Mouse (Mus musculus) kidney, embryonic 14.5 days (tissue): ENCODE measurements around the gene Sidt2. TPM values are rescaled to one million over a fixed set of nuclear protein-coding genes. Genes with fewer than 3 reads are reported as not detected.
A peak's percentile ranks its signal among the peaks of the same experiment; 100 is the strongest.

Experiments used
- ATAC-seq: fragments of 200-750 bp; cut with Nextera tagmentation; 2 replicates; pipeline ENCODE4 v1.8.0; 2017; ENCODE audit warnings: moderate number of reproducible peaks, mild to moderate bottlenecking, moderate TSS enrichment, moderate library complexity; ENCODE audit not compliant: low FRiP score, low TSS enrichment
- H3K27ac ChIP-seq: fragments of 300-500 bp; sonication (generic); 2 replicates; pipeline ENCODE4 v1.5.1; 2014; ENCODE audit warnings: low read depth, mild to moderate bottlenecking, low read length, moderate library complexity, mixed read lengths
- H3K27me3 ChIP-seq: fragments of 300-500 bp; sonication (generic); 2 replicates; pipeline ENCODE4 v1.6.1; 2014; ENCODE audit warnings: mild to moderate bottlenecking, low read length; ENCODE audit not compliant: control insufficient read depth, insufficient read depth
- H3K36me3 ChIP-seq: fragments of 300-500 bp; sonication (generic); 2 replicates; pipeline ENCODE4 v1.6.1; 2014; ENCODE audit warnings: low read length, mixed read lengths; ENCODE audit not compliant: control insufficient read depth, insufficient read depth
- H3K4me1 ChIP-seq: fragments of 300-500 bp; sonication (generic); 2 replicates; pipeline ENCODE4 v1.6.1; 2014; ENCODE audit warnings: low read length, mixed read lengths; ENCODE audit not compliant: control insufficient read depth, insufficient read depth
- H3K4me2 ChIP-seq: fragments of 300-500 bp; sonication (generic); replicated peaks from 2 replicates; pipeline ENCODE4 v1.6.1; 2014; ENCODE audit warnings: low read depth, mild to moderate bottlenecking, low read length
- H3K4me3 ChIP-seq: fragments of 300-500 bp; sonication (generic); 2 replicates; pipeline ENCODE4 v1.5.1; 2014; ENCODE audit warnings: mild to moderate bottlenecking, low read length
- H3K9ac ChIP-seq: fragments of 300-500 bp; sonication (generic); 2 replicates; pipeline ENCODE4 v1.6.1; 2014; ENCODE audit warnings: low read depth, mild to moderate bottlenecking, low read length, moderate library complexity
- H3K9me3 ChIP-seq: fragments of 300-500 bp; sonication (generic); 2 replicates; pipeline ENCODE4 v1.6.1; 2016; ENCODE audit warnings: low read length; ENCODE audit not compliant: control insufficient read depth
- WGBS: fragments of 180-500 bp; shearing (Covaris S2); extraction: QIAGEN DNeasy Blood & Tissue Kit; methylation state at CpG from one replicate; pipeline ENCODE4 v1.1.7; 2014; 5-methylcytosine and 5-hydroxymethylcytosine counted together
- polyA plus RNA-seq: library from polyadenylated mRNA; unstranded; fragments of >200 nt; fragmentation: Nextera tagmentation; extraction: Ambion mirVana; gene quantifications from 2 replicates; pipeline ENCODE4 v1.2.1, GENCODE M21; 2014

Sidt2 gene
- 26.8 and 42.3 TPM in 2 replicates for polyA plus RNA-seq

DNA sequence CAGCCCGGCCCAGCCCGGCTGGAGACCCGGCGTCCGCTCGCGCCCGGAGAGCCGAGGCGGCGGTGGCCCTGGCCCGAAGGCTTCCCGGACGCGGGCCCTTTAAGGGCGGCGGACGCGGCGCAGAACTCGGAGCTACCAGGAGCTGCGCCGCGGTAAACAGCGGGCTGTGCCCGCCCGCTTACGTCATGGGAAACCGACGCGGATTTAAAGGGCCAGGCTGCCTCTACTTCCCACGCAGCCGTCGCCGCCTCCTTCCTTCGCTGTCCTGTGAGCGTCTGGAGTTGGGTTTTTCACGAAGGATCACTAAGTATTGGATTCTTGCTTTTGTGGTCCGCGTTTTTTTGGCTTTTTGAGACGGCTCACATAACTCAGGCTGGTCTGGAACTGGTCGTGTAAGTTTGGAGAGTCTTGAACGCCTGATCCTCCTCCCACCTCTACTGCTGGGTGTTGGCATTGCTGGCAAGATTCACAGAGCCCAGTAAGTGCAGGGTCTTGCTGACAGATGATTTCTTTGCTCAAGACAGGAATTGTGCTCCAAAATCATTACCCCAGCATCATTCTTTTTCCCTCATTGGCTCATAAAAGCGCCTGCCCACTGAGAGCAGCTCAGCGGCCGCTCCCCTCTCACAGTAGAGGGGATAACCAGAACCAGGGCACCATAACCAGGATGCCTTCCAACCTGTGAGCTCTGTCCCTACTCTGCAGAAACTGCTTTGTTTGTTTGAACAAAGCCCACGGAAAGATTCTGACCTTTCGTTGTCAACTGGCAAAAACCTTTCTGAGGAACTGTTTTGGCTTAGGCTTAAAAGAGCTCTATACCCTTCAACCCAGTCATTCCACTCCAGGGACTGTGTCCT lies at the start of gene Sidt2:
TSS of gene Sidt2 (minus strand) at position 152 of the 857 bp plus-strand sequence.
- H3K27ac ChIP-seq = peak within 1 kb of the TSS; percentile 82
- peak within 1 kb of the TSS; percentile 86 for H3K4me3 ChIP-seq
- under 1% methylated on average over 48 of the region's 48 CpGs for WGBS
- H3K27me3 ChIP-seq = no peaks in the 10 kb centered on the region
- peak within 1 kb of the TSS; percentile 87 for H3K4me2 ChIP-seq
- H3K36me3 ChIP-seq = peaks cover 21% of the 10 kb centered on the region; the same call in 1 of the 2 replicates
- peak within 1 kb of the TSS; percentile 91 for H3K9ac ChIP-seq
- H3K4me1 ChIP-seq = peaks cover 12% of the 10 kb centered on the region; the same call in 1 of the 2 replicates
- H3K9me3 ChIP-seq = no peaks in the 10 kb centered on the region
- ATAC-seq = peak; percentile 94

DNA sequence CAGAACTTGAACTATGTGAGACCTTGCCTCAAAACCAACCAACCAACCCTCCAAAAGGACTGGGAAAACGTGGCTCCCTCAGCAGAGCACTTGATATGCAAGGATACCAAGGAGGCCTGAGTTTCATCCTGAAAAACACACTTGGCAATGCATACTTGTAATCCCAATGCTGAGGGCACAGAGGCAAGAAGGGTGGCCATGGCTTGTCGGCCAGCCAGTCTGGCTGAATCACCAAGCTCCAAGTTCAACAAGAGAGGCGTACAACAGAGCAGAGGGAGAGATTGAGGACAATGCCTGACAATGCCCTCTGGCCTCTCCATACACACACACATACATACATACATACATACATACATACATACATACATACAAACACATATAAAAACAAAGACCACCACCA lies 49.5 kb upstream of the Sidt2 start:
- Histone ChIP-seq H3K4me3 (no peak overlapping the region), H3K27ac (no peak overlapping the region), H3K4me1 (no peaks in the 10 kb centered on the region), H3K4me2 (no peak overlapping the region), H3K9ac (no peak overlapping the region), H3K27me3 (no peaks in the 10 kb centered on the region), H3K36me3 (no peaks in the 10 kb centered on the region), H3K9me3 (no peaks in the 10 kb centered on the region)
- 71% methylated on average over 3 of the region's 3 CpGs for WGBS
- ATAC-seq = no peak

DNA sequence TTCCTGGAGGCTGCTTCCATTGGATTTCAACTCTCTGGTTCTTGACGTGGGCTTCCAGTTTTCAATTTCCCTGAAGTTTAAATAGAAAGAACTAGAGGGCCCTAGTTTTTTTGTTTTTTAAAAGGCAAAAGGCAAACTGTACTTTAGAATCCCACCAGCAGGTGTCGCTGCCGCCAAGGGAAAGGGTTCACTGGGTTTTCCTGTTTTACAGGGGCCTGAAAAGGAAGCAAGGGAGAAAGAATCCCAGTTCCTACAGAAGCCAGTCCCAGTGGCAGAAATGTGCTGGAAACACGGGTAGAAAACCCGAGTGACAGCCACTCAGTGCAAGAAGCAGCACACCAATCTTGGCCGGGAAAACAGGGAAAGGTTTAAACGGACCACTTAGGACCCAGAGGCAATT lies 48.7 kb upstream of the Sidt2 start:
- Histone ChIP-seq H3K27ac (no peak overlapping the region), H3K4me2 (no peak overlapping the region), H3K9ac (no peak overlapping the region), H3K4me3 (no peak overlapping the region), H3K9me3 (no peaks in the 10 kb centered on the region), H3K27me3 (no peaks in the 10 kb centered on the region), H3K4me1 (no peaks in the 10 kb centered on the region), H3K36me3 (no peaks in the 10 kb centered on the region)
- no peak for ATAC-seq
- 6% methylated on average over 7 of the region's 7 CpGs for WGBS

- no peaks in the 10 kb centered on the region for H3K36me3 ChIP-seq
- 75% methylated on average over 4 of the region's 4 CpGs for WGBS
- no peak overlapping the region for H3K27ac ChIP-seq
- no peak for ATAC-seq
- no peaks in the 10 kb centered on the region for H3K27me3 ChIP-seq
- H3K4me1 ChIP-seq = no peaks in the 10 kb centered on the region
- no peaks in the 10 kb centered on the region for H3K9me3 ChIP-seq
- no peak overlapping the region for H3K4me2 ChIP-seq
- no peak overlapping the region for H3K4me3 ChIP-seq
- no peak overlapping the region for H3K9ac ChIP-seq
These were observed 44.0 kb upstream of the Sidt2 start for GRCm38 (mm10) chr9:45999009-45999408.

GRCm38 (mm10) chr9:45985229-45985567 lies 30.1 kb upstream of the Sidt2 start:
- no peaks in the 10 kb centered on the region for H3K36me3 ChIP-seq
- peaks cover 7% of the 10 kb centered on the region; the same call in 1 of the 2 replicates for H3K4me1 ChIP-seq
- H3K4me2 ChIP-seq = peak overlapping the region; percentile 59
- peak overlapping the region; percentile 93 for H3K9ac ChIP-seq
- WGBS = 2% methylated on average over 4 of the region's 4 CpGs
- peak overlapping the region; percentile 94 for H3K27ac ChIP-seq
- H3K9me3 ChIP-seq = no peaks in the 10 kb centered on the region
- peak; percentile 49 for ATAC-seq
- peak overlapping the region; percentile 83 for H3K4me3 ChIP-seq
- no peaks in the 10 kb centered on the region for H3K27me3 ChIP-seq

DNA sequence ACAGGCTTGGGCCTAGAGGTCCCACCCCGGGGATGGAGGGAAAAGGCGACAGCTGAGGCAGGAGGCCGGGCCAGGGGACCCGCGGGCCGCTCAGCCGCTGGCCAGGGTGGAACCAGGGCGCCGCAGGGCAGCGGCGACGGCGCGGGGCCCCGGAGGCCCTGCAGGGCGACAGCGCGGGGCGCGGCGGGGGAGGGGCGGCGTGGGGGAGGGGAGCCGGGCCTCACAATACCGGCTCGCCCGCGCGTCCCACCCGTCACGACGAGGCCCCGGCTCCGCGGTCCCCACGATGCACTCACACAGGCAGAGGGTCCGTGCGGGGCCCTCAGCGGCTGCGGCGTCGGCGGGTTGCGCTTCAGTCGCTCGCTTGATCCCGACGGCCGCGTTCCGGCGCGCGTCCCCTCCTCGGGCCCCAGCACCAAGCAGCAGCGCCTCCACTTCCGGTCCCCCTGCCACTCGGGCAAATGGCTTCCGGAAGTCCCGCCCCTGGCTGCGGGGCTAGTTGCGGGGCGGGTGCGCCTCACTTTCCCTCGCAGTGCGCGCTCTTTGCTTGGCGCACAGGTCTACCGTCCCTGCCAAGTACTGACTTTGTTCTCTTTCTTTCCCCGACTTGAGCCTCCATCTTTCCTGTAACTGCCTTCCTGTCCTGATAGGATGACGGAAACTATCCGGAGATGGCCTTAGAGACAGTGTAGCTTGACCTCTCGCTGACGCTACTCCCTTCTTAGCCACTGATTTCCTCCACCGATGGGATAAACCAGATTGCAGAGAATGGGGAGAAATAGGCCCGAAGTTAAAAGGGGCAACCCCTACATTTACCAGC lies 29.6 kb upstream of the Sidt2 start:
- H3K27me3 ChIP-seq = no peaks in the 10 kb centered on the region
- H3K4me1 ChIP-seq = peaks cover 7% of the 10 kb centered on the region; the same call in 1 of the 2 replicates
- peak overlapping the region; percentile 93 for H3K9ac ChIP-seq
- WGBS = under 1% methylated on average over 64 of the region's 76 CpGs
- H3K36me3 ChIP-seq = no peaks in the 10 kb centered on the region
- peak overlapping the region; percentile 59 for H3K4me2 ChIP-seq
- H3K4me3 ChIP-seq = peak overlapping the region; percentile 83
- peak; percentile 89 for ATAC-seq
- H3K9me3 ChIP-seq = no peaks in the 10 kb centered on the region
- H3K27ac ChIP-seq = peak overlapping the region; percentile 94

- Histone ChIP-seq H3K27me3 (no peaks in the 10 kb centered on the region), H3K4me1 (peaks cover 7% of the 10 kb centered on the region; the same call in 1 of the 2 replicates), H3K9ac (peak overlapping the region; percentile 93), H3K27ac (peak overlapping the region; percentile 94), H3K9me3 (no peaks in the 10 kb centered on the region), H3K4me3 (peak overlapping the region; percentile 83), H3K4me2 (peak overlapping the region; percentile 59), H3K36me3 (no peaks in the 10 kb centered on the region)
- WGBS = under 1% methylated on average over 23 of the region's 23 CpGs
- ATAC-seq = no peak; the same call in 1 of the 2 replicates
These were observed 28.8 kb upstream of the Sidt2 start for GRCm38 (mm10) chr9:45983676-45984408.

DNA sequence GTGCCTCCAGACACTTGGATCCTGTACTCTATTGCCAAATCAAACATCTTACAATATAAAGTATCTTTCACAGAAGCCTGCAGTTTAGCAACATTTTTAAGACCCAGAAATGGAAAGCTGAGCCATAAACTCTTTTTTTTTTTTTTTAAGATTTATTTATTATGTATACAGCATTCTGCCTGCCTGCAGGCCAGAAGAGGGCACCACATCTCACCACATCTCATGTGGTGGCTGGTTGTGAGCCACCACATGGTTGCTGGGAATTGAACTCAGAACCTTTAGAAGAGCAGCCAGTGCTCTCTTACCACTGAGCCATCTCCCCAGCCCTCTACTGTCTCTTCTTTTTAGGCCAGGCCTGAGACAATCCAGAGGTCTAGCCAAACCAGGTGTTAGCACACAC lies 26.3 kb upstream of the Sidt2 start:
- no peak overlapping the region for H3K9ac ChIP-seq
- no peak overlapping the region for H3K27ac ChIP-seq
- H3K4me2 ChIP-seq = no peak overlapping the region
- ATAC-seq = no peak
- H3K9me3 ChIP-seq = no peaks in the 10 kb centered on the region
- peaks cover 7% of the 10 kb centered on the region; the same call in 1 of the 2 replicates for H3K4me1 ChIP-seq
- no peaks in the 10 kb centered on the region for H3K27me3 ChIP-seq
- H3K36me3 ChIP-seq = peaks cover 11% of the 10 kb centered on the region; the same call in 1 of the 2 replicates
- no peak overlapping the region for H3K4me3 ChIP-seq
